Mouse (Mus musculus): ENCODE data around the gene Tigit. TPM values are rescaled to one million over a fixed set of nuclear protein-coding genes. Genes with fewer than 3 reads are reported as not detected.

Gene Tigit
- polyA plus RNA-seq, 1 experiment from 2014 or later = not detected

- TF ChIP-seq EP300 (optimal IDR thresholded peaks at IDR 0.05) = no peak
- WGBS = 87% methylated on average over 10 of the region's 10 CpGs
Measured at GRCm38 (mm10) chr16:43662124-43663004, 1.6 kb downstream of the Tigit start.

GRCm38 (mm10) chr16:43661576-43661975 is 2.4 kb downstream of the Tigit start:
- Histone ChIP-seq H3K4me2 (replicated peaks; ENCODE audit: low read depth) (no peak overlapping the region), H3K9me3 (ENCODE audit: control insufficient read depth, low read length) (no peaks in the 10 kb centered on the region), H3K27ac (replicated peaks) (no peak overlapping the region), H3K9ac (ENCODE audit: low read length) (no peak overlapping the region), H3K27me3 (ENCODE audit: control insufficient read depth, insufficient read depth, low read length) (no peaks in the 10 kb centered on the region), H3K4me3 (ENCODE audit: low read depth, low read length) (no peak overlapping the region), H3K4me1 (replicated peaks; ENCODE audit: control insufficient read depth, insufficient read depth) (no peaks in the 10 kb centered on the region), H3K36me3 (ENCODE audit: control insufficient read depth, insufficient read depth, low read length) (no peaks in the 10 kb centered on the region)
- ATAC-seq (ENCODE audit: low FRiP score, low TSS enrichment) = no peak
- TF ChIP-seq CTCF (IDR thresholded peaks at IDR 0.05; ENCODE audit: low read depth) (no peak), EP300 (optimal IDR thresholded peaks at IDR 0.05) (no peak)
- no peak for DNase-seq (ENCODE audit: low spot score)
- WGBS = 94% methylated on average over 5 of the region's 5 CpGs

More at GRCm38 (mm10) chr16:43662124-43663004, 1.6 kb downstream of the Tigit start:
- Histone ChIP-seq H3K9ac (ENCODE audit: low read length) (no peak overlapping the region), H3K27me3 (ENCODE audit: control insufficient read depth, insufficient read depth, low read length) (no peaks in the 10 kb centered on the region), H3K4me2 (replicated peaks; ENCODE audit: low read depth) (no peak overlapping the region), H3K36me3 (ENCODE audit: control insufficient read depth, insufficient read depth, low read length) (no peaks in the 10 kb centered on the region), H3K4me1 (replicated peaks; ENCODE audit: control insufficient read depth, insufficient read depth) (no peaks in the 10 kb centered on the region), H3K4me3 (ENCODE audit: low read depth, low read length) (no peak overlapping the region), H3K27ac (replicated peaks) (no peak overlapping the region), H3K9me3 (ENCODE audit: control insufficient read depth, low read length) (no peaks in the 10 kb centered on the region)
- ATAC-seq (ENCODE audit: low FRiP score, low TSS enrichment) (no peak), DNase-seq (ENCODE audit: low spot score) (no peak)

- TF ChIP-seq CTCF (IDR thresholded peaks at IDR 0.05; ENCODE audit: low read depth) = no peak
- TF ChIP-seq EP300 (optimal IDR thresholded peaks at IDR 0.05) = no peak
- Histone ChIP-seq H3K4me2 (replicated peaks; ENCODE audit: low read depth) (no peak overlapping the region), H3K4me1 (replicated peaks; ENCODE audit: control insufficient read depth, insufficient read depth) (no peaks in the 10 kb centered on the region), H3K9ac (ENCODE audit: low read length) (no peak overlapping the region), H3K36me3 (ENCODE audit: control insufficient read depth, insufficient read depth, low read length) (no peaks in the 10 kb centered on the region), H3K27ac (replicated peaks) (no peak overlapping the region), H3K9me3 (ENCODE audit: control insufficient read depth, low read length) (no peaks in the 10 kb centered on the region), H3K27me3 (ENCODE audit: control insufficient read depth, insufficient read depth, low read length) (no peaks in the 10 kb centered on the region), H3K4me3 (ENCODE audit: low read depth, low read length) (no peak overlapping the region)
- DNase-seq (ENCODE audit: low spot score) = no peak
- 80% methylated on average over 6 of the region's 6 CpGs for WGBS
- no peak for ATAC-seq (ENCODE audit: low FRiP score, low TSS enrichment)
Measured at GRCm38 (mm10) chr16:43655183-43655787, 8.7 kb downstream of the Tigit start.

GRCm38 (mm10) chr16:43654269-43654668 is 9.7 kb downstream of the Tigit start:
- H3K27me3 ChIP-seq (ENCODE audit: control insufficient read depth, insufficient read depth, low read length) = no peaks in the 10 kb centered on the region
- DNase-seq (ENCODE audit: low spot score) = no peak
- 81% methylated on average over 3 of the region's 3 CpGs for WGBS
- no peak for ATAC-seq (ENCODE audit: low FRiP score, low TSS enrichment)
- no peak overlapping the region for H3K4me2 ChIP-seq (replicated peaks; ENCODE audit: low read depth)
- no peak for TF ChIP-seq CTCF (IDR thresholded peaks at IDR 0.05; ENCODE audit: low read depth)
- TF ChIP-seq EP300 (optimal IDR thresholded peaks at IDR 0.05) = no peak
- H3K27ac ChIP-seq (replicated peaks) = no peak overlapping the region
- H3K9me3 ChIP-seq (ENCODE audit: control insufficient read depth, low read length) = no peaks in the 10 kb centered on the region
- H3K36me3 ChIP-seq (ENCODE audit: control insufficient read depth, insufficient read depth, low read length) = no peaks in the 10 kb centered on the region
- H3K4me1 ChIP-seq (replicated peaks; ENCODE audit: control insufficient read depth, insufficient read depth) = no peaks in the 10 kb centered on the region
- H3K4me3 ChIP-seq (ENCODE audit: low read depth, low read length) = no peak overlapping the region
- H3K9ac ChIP-seq (ENCODE audit: low read length) = no peak overlapping the region

DNA sequence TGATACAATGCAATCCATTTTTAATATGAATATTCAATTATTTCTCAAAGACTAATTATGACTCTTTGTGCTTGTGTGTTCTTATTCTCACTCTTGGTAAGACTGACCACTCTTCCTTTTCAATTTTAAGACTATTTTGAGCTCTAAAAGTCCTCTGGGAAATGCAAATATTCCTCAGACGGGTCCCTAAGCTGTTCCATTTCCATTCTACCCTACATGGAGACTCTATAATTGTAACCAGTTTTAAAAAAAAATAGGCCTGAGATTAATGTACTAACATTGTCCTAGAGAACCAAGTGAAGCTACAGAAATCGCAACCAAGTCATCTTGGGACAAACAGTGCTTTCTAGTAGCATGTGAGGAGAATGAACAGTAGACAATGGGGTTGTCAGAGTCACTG is 10.7 kb downstream of the Tigit start:
- DNase-seq (ENCODE audit: low spot score) = no peak
- Histone ChIP-seq H3K27ac (replicated peaks) (no peak overlapping the region), H3K27me3 (ENCODE audit: control insufficient read depth, insufficient read depth, low read length) (no peaks in the 10 kb centered on the region), H3K36me3 (ENCODE audit: control insufficient read depth, insufficient read depth, low read length) (no peaks in the 10 kb centered on the region), H3K9me3 (ENCODE audit: control insufficient read depth, low read length) (no peaks in the 10 kb centered on the region), H3K9ac (ENCODE audit: low read length) (no peak overlapping the region), H3K4me2 (replicated peaks; ENCODE audit: low read depth) (no peak overlapping the region), H3K4me1 (replicated peaks; ENCODE audit: control insufficient read depth, insufficient read depth) (no peaks in the 10 kb centered on the region), H3K4me3 (ENCODE audit: low read depth, low read length) (no peak overlapping the region)
- WGBS = 67% methylated on average over 2 of the region's 2 CpGs
- ATAC-seq (ENCODE audit: low FRiP score, low TSS enrichment) = no peak
- no peak for TF ChIP-seq CTCF (IDR thresholded peaks at IDR 0.05; ENCODE audit: low read depth)
